ENCODE assay signal across 8 mouse cellular contexts in the genomic region with DNA sequence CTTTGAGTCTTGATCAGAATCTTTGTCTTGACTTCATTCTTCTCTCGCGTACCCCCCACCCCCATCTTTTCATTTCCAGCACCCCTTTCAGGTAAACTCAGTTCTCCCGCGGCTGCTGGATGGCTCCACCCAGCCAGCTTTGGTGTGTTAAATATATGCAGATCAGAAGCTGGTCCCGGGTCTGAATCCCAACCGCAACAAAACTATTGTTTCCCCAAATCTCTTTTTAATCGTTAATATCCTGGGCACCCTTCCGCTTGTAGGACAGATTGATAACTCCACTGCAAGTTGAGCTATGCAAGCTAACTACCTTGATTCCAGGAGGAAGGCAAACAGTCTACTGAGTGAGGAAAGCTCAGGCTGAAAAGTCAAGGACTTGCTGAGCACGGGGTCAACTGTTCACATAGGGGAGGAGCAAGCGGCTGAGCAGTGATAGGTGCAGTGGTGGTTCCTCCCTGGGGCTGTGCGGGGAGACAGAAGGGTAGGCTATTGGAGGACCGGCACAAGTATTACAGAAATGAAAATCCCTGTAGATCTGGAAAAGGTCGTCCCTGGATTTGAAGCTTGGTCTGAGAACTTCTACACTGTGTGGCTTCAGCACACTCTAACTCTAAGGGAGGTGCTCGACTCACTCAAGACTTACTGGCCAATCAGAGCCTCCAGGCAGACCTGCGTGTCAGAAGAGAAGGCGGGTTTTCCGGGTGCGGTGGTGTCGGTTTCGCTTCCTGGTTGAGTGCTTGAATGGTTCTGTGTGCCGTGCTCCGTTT. TPM values are rescaled to one million over a fixed set of nuclear protein-coding genes. Genes with fewer than 3 reads are reported as not detected.
DNase-seq lines count a peak whose midpoint lies in the region; ATAC-seq lines count a peak whose summit lies in the region.

A gene (plus strand): TSS at position 700 of the 767 bp plus-strand sequence.

- peak within 1 kb of the TSS; percentile 47 for H3K9ac ChIP-seq in intestine, embryonic 14.5 days (ENCODE audit: low read length)

- H3K36me3 ChIP-seq in intestine, embryonic 14.5 days (ENCODE audit: control insufficient read depth, insufficient read depth, low read length): no peaks in the 10 kb centered on the region

- peak; percentile 99 for ATAC-seq in intestine, embryonic 14.5 days (replicated peaks; ENCODE audit: low FRiP score, low TSS enrichment, low read depth)

- H3K4me1 ChIP-seq in intestine, embryonic 14.5 days (replicated peaks; ENCODE audit: control insufficient read depth, insufficient read depth, low read length): peaks cover 5% of the 10 kb centered on the region; the same call in 1 of the 2 replicates

- H3K4me2 ChIP-seq in intestine, embryonic 14.5 days (ENCODE audit: low read length): peak within 1 kb of the TSS; percentile 70

- no peaks in the 10 kb centered on the region for H3K27me3 ChIP-seq in intestine, embryonic 14.5 days (replicated peaks; ENCODE audit: control insufficient read depth, insufficient read depth, low read length)

- H3K27ac ChIP-seq in intestine, embryonic 14.5 days (ENCODE audit: low read depth): peak within 1 kb of the TSS; percentile 89

- H3K9me3 ChIP-seq in intestine, embryonic 14.5 days (ENCODE audit: control insufficient read depth, low read length): peaks cover 6% of the 10 kb centered on the region; the same call in 1 of the 2 replicates

- DNase-seq in adrenal gland, adult 18-20 months (ENCODE audit: low spot score in 2 of 2): peak; percentile 71 to 73
- peak; percentile 90 for DNase-seq in embryo, embryonic 11 days
- DNase-seq in gastrocnemius, postnatal 25 days: peak; percentile 87
- peak; percentile 93 for DNase-seq in intestine, embryonic 14.5 days (ENCODE audit: low spot score)
- peak; percentile 87 to 89 for DNase-seq in left cerebral cortex, postnatal 14 days (ENCODE audit: low spot score in 2 of 2)
- DNase-seq in mesoderm, embryonic 11.5 days (ENCODE audit: low read depth, low spot score): peak; percentile 86
- DNase-seq in right cerebral cortex, postnatal 36 days (ENCODE audit: low spot score in 2 of 2): peak; percentile 84 to 89
- peak; percentile 91 for DNase-seq in yolk sac, embryonic 10.5 days (ENCODE audit: low spot score)

- intact Hi-C loops in left cerebral cortex, postnatal 14 days (cut with DNase I): loop anchor here (2.0 kb wide), 1 partner anchor 34 kb away; a partner anchor contains a TSS

- WGBS in intestine, embryonic 14.5 days: 2% methylated on average over 22 of the region's 22 CpGs

- H3K4me3 ChIP-seq in intestine, embryonic 14.5 days (ENCODE audit: low read depth, low read length): peak within 1 kb of the TSS; percentile 44

RNA-seq across cellular contexts. Expression of the gene that starts here (rescaled TPM):
- 10 to 100 TPM; 27.4 to 44.2 TPM for total RNA-seq in adrenal gland, adult 18-20 months (2021)
- total RNA-seq in gastrocnemius, postnatal 25 days (2021): 1 to 10 TPM; 3.9 to 7.9 TPM
- 30.4 and 36.0 TPM in 2 replicates for polyA plus RNA-seq in intestine, embryonic 14.5 days (2014; fragmentation: Nextera tagmentation; extraction: Ambion mirVana)
- total RNA-seq in left cerebral cortex, postnatal 14 days (2021): 10 to 100 TPM; 24.2 to 27.4 TPM

Comparison
In these comparisons a context has a peak if more than half of its experiments do, and no peak if none do; other contexts are left out.
1. Peak in every context shown above with its lines: DNase-seq, ATAC-seq, H3K4me3 ChIP-seq and H3K27ac ChIP-seq.